24 mouse cellular contexts compared by ENCODE assay signal in genomic region chr8:117445507-117445906, GRCm38 (mm10). TPM values are rescaled to one million over a fixed set of nuclear protein-coding genes. Genes with fewer than 3 reads are reported as not detected.
DNase-seq lines count a peak whose midpoint lies in the region; ATAC-seq and TF ChIP-seq lines count a peak whose summit lies in the region.
"Had no signal": no experiment of that assay in that cellular context is flagged by ENCODE, and none has a peak within 500 bp of the region (broad histone marks: within the 10 kb centered on the region; RNA-seq: fewer than 3 reads in every experiment).

No protein-coding gene starts in this region.

- no peak for DNase-seq in neural tube, embryonic 11.5 days (ENCODE audit: low spot score)
- DNase-seq in neural tube, embryonic 10.5 days (ENCODE audit: extremely low spot score, low spot score) = no peak
- no peak for DNase-seq in hindbrain, postnatal 0 days (ENCODE audit: low spot score)
- no peak for DNase-seq in urinary bladder, postnatal 4 days (ENCODE audit: low spot score in 2 of 2)
- no peak for DNase-seq in liver
- DNase-seq: B cell, adult 2 months; cerebellum, adult 11 months; cerebellum, adult 9-11 months; gastrocnemius, adult 2 months; kidney, adult 9 months; kidney, postnatal 25 days; liver, embryonic 13.5 days; lung, adult 2 months; right cerebral cortex, postnatal 14 days had no signal

- H3K36me3 ChIP-seq in forebrain, embryonic 15.5 days = peaks cover 28% of the 10 kb centered on the region
- no peaks in the 10 kb centered on the region for H3K36me3 ChIP-seq in forebrain, embryonic 16.5 days (ENCODE audit: control insufficient read depth, insufficient read depth)
- peaks cover 4% of the 10 kb centered on the region; the same call in 1 of the 2 replicates for H3K36me3 ChIP-seq in neural tube, embryonic 11.5 days (ENCODE audit: control insufficient read depth, insufficient read depth, low read length)
- H3K36me3 ChIP-seq in hindbrain, postnatal 0 days (ENCODE audit: insufficient read depth, low read length) = peaks cover 17% of the 10 kb centered on the region; the same call in 1 of the 2 replicates
- H3K36me3 ChIP-seq in neural tube, embryonic 15.5 days = peaks cover 51% of the 10 kb centered on the region

- peaks cover 13% of the 10 kb centered on the region; the same call in 1 of the 2 replicates for H3K4me1 ChIP-seq in forebrain, embryonic 15.5 days
- peaks cover 8% of the 10 kb centered on the region for H3K4me1 ChIP-seq in forebrain, embryonic 16.5 days (replicated peaks; ENCODE audit: control insufficient read depth, insufficient read depth, low read length)
- H3K4me1 ChIP-seq in neural tube, embryonic 11.5 days (ENCODE audit: control insufficient read depth, insufficient read depth, low read length) = peaks cover 2% of the 10 kb centered on the region; the same call in 1 of the 2 replicates
- no peaks in the 10 kb centered on the region for H3K4me1 ChIP-seq in hindbrain, postnatal 0 days (ENCODE audit: insufficient read depth, low read length)
- H3K4me1 ChIP-seq in neural tube, embryonic 15.5 days = peaks cover 33% of the 10 kb centered on the region

- H3K4me2 ChIP-seq in forebrain, embryonic 15.5 days (replicated peaks) = no peak overlapping the region
- no peak overlapping the region for H3K4me2 ChIP-seq in forebrain, embryonic 16.5 days (ENCODE audit: low read length)
- no peak overlapping the region for H3K4me2 ChIP-seq in neural tube, embryonic 11.5 days (ENCODE audit: low read depth)
- H3K4me2 ChIP-seq in hindbrain, postnatal 0 days (ENCODE audit: low read depth, low read length) = no peak overlapping the region
- no peak overlapping the region for H3K4me2 ChIP-seq in neural tube, embryonic 15.5 days
- H3K4me2 ChIP-seq: limb, embryonic 13.5 days; liver, embryonic 13.5 days had no signal

- no peak overlapping the region for H3K9ac ChIP-seq in forebrain, embryonic 15.5 days (replicated peaks)
- H3K9ac ChIP-seq in forebrain, embryonic 16.5 days (replicated peaks; ENCODE audit: low read depth, low read length) = no peak overlapping the region
- H3K9ac ChIP-seq in neural tube, embryonic 11.5 days (ENCODE audit: low read length) = no peak overlapping the region
- no peak overlapping the region for H3K9ac ChIP-seq in hindbrain, postnatal 0 days (replicated peaks; ENCODE audit: low read length)
- H3K9ac ChIP-seq in neural tube, embryonic 15.5 days (replicated peaks) = no peak overlapping the region
- H3K9ac ChIP-seq: limb, embryonic 13.5 days; liver, embryonic 13.5 days had no signal

- no peak for ATAC-seq in forebrain, embryonic 15.5 days (replicated peaks)
- no peak for ATAC-seq in forebrain, embryonic 16.5 days
- no peak for ATAC-seq in neural tube, embryonic 11.5 days (ENCODE audit: insufficient read depth, low FRiP score, low TSS enrichment)
- ATAC-seq in hindbrain, postnatal 0 days = peak; percentile 37; the same call in 1 of the 2 replicates
- ATAC-seq in neural tube, embryonic 15.5 days (ENCODE audit: low FRiP score) = peak; percentile 69
- ATAC-seq: intestine, embryonic 16.5 days; Patski had no signal

- peak overlapping the region; percentile 47; the same call in 1 of the 2 replicates for H3K27ac ChIP-seq in forebrain, embryonic 15.5 days (replicated peaks)
- no peak overlapping the region for H3K27ac ChIP-seq in forebrain, embryonic 16.5 days (ENCODE audit: low read length)
- 0 out of 2 replicates have a peak overlapping the region, but pooled peaks have one; percentile 30 for H3K27ac ChIP-seq in neural tube, embryonic 11.5 days (ENCODE audit: low read depth, low read length)
- no peak overlapping the region for H3K27ac ChIP-seq in hindbrain, postnatal 0 days
- H3K27ac ChIP-seq in neural tube, embryonic 15.5 days (replicated peaks) = peak overlapping the region; percentile 69
- H3K27ac ChIP-seq: gastrocnemius, adult 2 months; limb, embryonic 13.5 days; liver, embryonic 13.5 days; stomach, postnatal 0 days had no signal

- no peak for TF ChIP-seq CTCF in hindbrain, postnatal 0 days (IDR thresholded peaks at IDR 0.05; ENCODE audit: low read depth)

- H3K9me3 ChIP-seq in forebrain, embryonic 15.5 days = no peaks in the 10 kb centered on the region
- no peaks in the 10 kb centered on the region for H3K9me3 ChIP-seq in forebrain, embryonic 16.5 days (ENCODE audit: control insufficient read depth, low read length)
- no peaks in the 10 kb centered on the region for H3K9me3 ChIP-seq in neural tube, embryonic 11.5 days (ENCODE audit: control insufficient read depth, low read length)
- no peaks in the 10 kb centered on the region for H3K9me3 ChIP-seq in hindbrain, postnatal 0 days (ENCODE audit: low read length)
- H3K9me3 ChIP-seq in neural tube, embryonic 15.5 days (replicated peaks) = no peaks in the 10 kb centered on the region
- H3K9me3 ChIP-seq: G1E; limb, embryonic 13.5 days; liver, embryonic 13.5 days had no signal

- H3K4me3 ChIP-seq in forebrain, embryonic 15.5 days = no peak overlapping the region
- H3K4me3 ChIP-seq in forebrain, embryonic 16.5 days (replicated peaks; ENCODE audit: low read length) = no peak overlapping the region
- no peak overlapping the region for H3K4me3 ChIP-seq in neural tube, embryonic 11.5 days (ENCODE audit: low read depth, low read length)
- no peak overlapping the region for H3K4me3 ChIP-seq in hindbrain, postnatal 0 days (ENCODE audit: low read length)
- no peak overlapping the region for H3K4me3 ChIP-seq in neural tube, embryonic 15.5 days (replicated peaks)
- H3K4me3 ChIP-seq: gastrocnemius, adult 2 months; layer of hippocampus, adult 2 months; limb, embryonic 13.5 days; liver, embryonic 13.5 days had no signal

- 73% methylated on average over 5 of the region's 5 CpGs for WGBS in forebrain, embryonic 15.5 days
- 70% methylated on average over 5 of the region's 5 CpGs for WGBS in forebrain, embryonic 16.5 days
- WGBS in neural tube, embryonic 11.5 days = 65% methylated on average over 5 of the region's 5 CpGs
- WGBS in hindbrain, postnatal 0 days = 69% methylated on average over 5 of the region's 5 CpGs
- WGBS in neural tube, embryonic 15.5 days = 21% methylated on average over 5 of the region's 5 CpGs

- no peaks in the 10 kb centered on the region for H3K27me3 ChIP-seq in forebrain, embryonic 15.5 days
- H3K27me3 ChIP-seq in forebrain, embryonic 16.5 days (replicated peaks; ENCODE audit: control insufficient read depth, insufficient read depth, low read length) = no peaks in the 10 kb centered on the region
- no peaks in the 10 kb centered on the region for H3K27me3 ChIP-seq in neural tube, embryonic 11.5 days (ENCODE audit: control insufficient read depth, insufficient read depth, low read length)
- H3K27me3 ChIP-seq in hindbrain, postnatal 0 days (ENCODE audit: insufficient read depth, low read length) = no peaks in the 10 kb centered on the region
- H3K27me3 ChIP-seq in neural tube, embryonic 15.5 days (replicated peaks) = no peaks in the 10 kb centered on the region
- H3K27me3 ChIP-seq: CH12.LX; limb, embryonic 13.5 days; liver, embryonic 13.5 days; Patski had no signal

RNA-seq across cellular contexts. Expression of gene Plcg2, which starts 52.6 kb away (rescaled TPM):
- 0.86 and 0.89 TPM in 2 replicates for polyA plus RNA-seq in forebrain, embryonic 15.5 days (2015; fragmentation: Nextera tagmentation; extraction: Ambion mirVana)
- 0.83 and 0.85 TPM in 2 replicates for polyA plus RNA-seq in forebrain, embryonic 16.5 days (2015; fragmentation: Nextera tagmentation; extraction: Ambion mirVana)
- polyA plus RNA-seq in neural tube, embryonic 11.5 days (2014; fragmentation: Nextera tagmentation; extraction: Ambion mirVana) = 3.1 and 3.4 TPM in 2 replicates
- 2.5 and 3.6 TPM in 2 replicates for total RNA-seq in hindbrain, postnatal 0 days (2014; rRNA removed)
- 1.5 and 1.6 TPM in 2 replicates for polyA plus RNA-seq in hindbrain, postnatal 0 days (2015; fragmentation: Nextera tagmentation; extraction: Ambion mirVana)
- polyA plus RNA-seq in neural tube, embryonic 15.5 days (2015; fragmentation: Nextera tagmentation; extraction: Ambion mirVana) = 1.3 and 5.4 TPM in 2 replicates
- total RNA-seq: G1E had no signal
- polyA plus RNA-seq: G1E had no signal

Comparison
In these comparisons a context has a peak if more than half of its experiments do, and no peak if none do; other contexts are left out.
1. ATAC-seq: peak in hindbrain, postnatal 0 days (single experiment) and neural tube, embryonic 15.5 days (single experiment); none in forebrain, embryonic 15.5 days (single experiment), forebrain, embryonic 16.5 days (single experiment) and neural tube, embryonic 11.5 days (single experiment).
2. H3K27ac ChIP-seq: peak in forebrain, embryonic 15.5 days (single experiment), neural tube, embryonic 11.5 days (single experiment) and neural tube, embryonic 15.5 days (single experiment); none in forebrain, embryonic 16.5 days (single experiment) and hindbrain, postnatal 0 days (single experiment).